Mouse (Mus musculus) c-Kit-positive CD71-negative TER-119-negative erythroid progenitor cells, embryonic 14.5 days (primary cell): ENCODE measurements around the gene Thada.

Experiments used
- DNase-seq: peaks from one replicate; pipeline ENCODE4 v3.0.0-alpha.2; 2013; ENCODE audit warnings: low read depth

The Thada gene

GRCm38 (mm10) chr17:84185581-84186450, 280.2 kb downstream of the Thada start:
- DNase-seq: no peak

GRCm38 (mm10) chr17:84185011-84185411, 281.0 kb downstream of the Thada start:
- no peak for DNase-seq

GRCm38 (mm10) chr17:84183291-84183781, 282.7 kb downstream of the Thada start:
- DNase-seq: no peak

GRCm38 (mm10) chr17:84182311-84183271, 283.4 kb downstream of the Thada start:
- DNase-seq: no peak

- DNase-seq: no peak
Measured at GRCm38 (mm10) chr17:84181502-84182310, 284.3 kb downstream of the Thada start.

- DNase-seq: no peak
Measured at GRCm38 (mm10) chr17:84180715-84181501, 285.1 kb downstream of the Thada start.

GRCm38 (mm10) chr17:84179973-84180365, 286.0 kb downstream of the Thada start:
- no peak for DNase-seq

GRCm38 (mm10) chr17:84179026-84179972, 286.7 kb downstream of the Thada start:
- no peak for DNase-seq

GRCm38 (mm10) chr17:84177481-84177880, 288.5 kb downstream of the Thada start:
- no peak for DNase-seq

- DNase-seq: no peak
Measured at GRCm38 (mm10) chr17:84176446-84176845, 289.6 kb downstream of the Thada start.

GRCm38 (mm10) chr17:84175196-84175595, 290.8 kb downstream of the Thada start:
- DNase-seq: no peak

- DNase-seq: no peak
Measured at GRCm38 (mm10) chr17:84167377-84167776, 298.6 kb downstream of the Thada start.

GRCm38 (mm10) chr17:84166135-84166860, 299.7 kb downstream of the Thada start:
- DNase-seq: no peak

- DNase-seq: no peak
Measured at GRCm38 (mm10) chr17:84165735-84166134, 300.3 kb downstream of the Thada start.

GRCm38 (mm10) chr17:84164146-84164545, 301.9 kb downstream of the Thada start:
- DNase-seq: no peak

- no peak for DNase-seq
Measured at GRCm38 (mm10) chr17:84163066-84163785, 302.8 kb downstream of the Thada start.

- DNase-seq: no peak
Measured at GRCm38 (mm10) chr17:84162211-84162760, 303.7 kb downstream of the Thada start.
